Mouse (Mus musculus): ENCODE results near the gene Samd8. TPM values are rescaled to one million over a fixed set of nuclear protein-coding genes. Genes with fewer than 3 reads are reported as not detected.

Samd8 gene
- polyA plus RNA-seq, 1 experiment from 2014 or later, result 7.1 TPM

DNA sequence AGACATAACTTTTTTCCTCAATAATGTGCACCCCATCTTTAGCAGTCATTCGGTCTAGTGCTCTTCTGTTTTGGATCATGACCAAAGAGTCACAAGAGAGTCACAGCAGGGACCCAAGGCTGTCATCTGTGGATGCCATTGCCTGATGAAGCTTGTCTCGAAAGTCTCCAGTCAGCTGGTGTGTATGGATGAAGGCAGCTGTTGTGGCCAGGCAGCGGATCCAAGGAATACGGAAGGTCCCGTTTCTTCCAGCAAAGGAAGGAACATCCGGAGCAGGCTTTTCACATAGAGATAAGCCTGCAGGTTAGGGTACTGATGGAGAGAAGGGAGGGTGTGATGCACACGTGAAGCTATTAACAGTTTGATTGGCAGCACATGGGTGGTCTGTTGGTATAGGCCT lies 51.3 kb downstream of the Samd8 start:
- H3K36me3 ChIP-seq (ENCODE audit: insufficient read depth, low read length), result no peaks in the 10 kb centered on the region
- no peaks in the 10 kb centered on the region for H3K9me3 ChIP-seq (ENCODE audit: low read length)
- DNase-seq (ENCODE audit: low spot score) (no peak), ATAC-seq (no peak)
- no peak overlapping the region for H3K4me2 ChIP-seq (replicated peaks; ENCODE audit: low read depth, low read length)
- H3K27me3 ChIP-seq (replicated peaks; ENCODE audit: insufficient read depth, low read length), result no peaks in the 10 kb centered on the region
- TF ChIP-seq EP300 (IDR thresholded peaks at IDR 0.05), result no peak
- H3K27ac ChIP-seq (ENCODE audit: low read length), result no peak overlapping the region
- H3K4me1 ChIP-seq (ENCODE audit: insufficient read depth, low read depth, low read length), result no peaks in the 10 kb centered on the region
- H3K4me3 ChIP-seq (ENCODE audit: low read depth, low read length), result no peak overlapping the region
- H3K9ac ChIP-seq (replicated peaks; ENCODE audit: low read depth), result no peak overlapping the region
- WGBS, result 65% methylated on average over 7 of the region's 7 CpGs

DNA sequence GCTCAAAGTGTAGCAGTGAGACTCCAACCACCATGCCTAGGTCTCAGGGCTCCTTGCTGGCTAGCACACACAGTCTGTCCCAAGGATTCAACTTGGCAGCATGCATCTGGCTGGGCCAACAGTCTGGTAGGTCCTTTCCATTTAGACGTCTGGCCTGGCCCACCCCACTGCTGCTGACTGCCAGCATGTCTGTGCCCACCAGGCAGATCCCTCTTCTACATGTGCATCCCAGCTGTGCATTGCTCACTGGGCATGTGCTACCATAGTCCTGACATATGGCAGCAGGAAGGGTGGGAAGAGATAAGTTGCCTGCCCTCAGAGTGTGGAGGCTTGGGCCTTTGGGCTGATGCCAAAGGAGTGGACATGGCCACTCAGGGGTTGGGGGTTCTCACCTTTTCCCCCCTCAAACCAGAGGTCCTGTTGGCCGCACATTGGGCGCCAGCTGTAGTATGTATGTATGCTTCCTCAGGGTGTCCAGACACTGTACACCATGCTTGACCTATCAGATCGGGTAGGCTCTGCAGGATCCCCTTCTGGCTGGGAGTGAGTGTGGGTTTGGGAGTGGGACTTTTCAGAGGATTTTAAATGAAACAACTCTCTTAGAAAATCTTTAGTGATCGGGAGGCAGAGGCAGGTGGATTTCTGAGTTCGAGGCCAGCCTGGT lies 52.3 kb downstream of the Samd8 start:
- Histone ChIP-seq H3K36me3 (ENCODE audit: insufficient read depth, low read length) (no peaks in the 10 kb centered on the region), H3K9ac (replicated peaks; ENCODE audit: low read depth) (no peak overlapping the region), H3K27ac (ENCODE audit: low read length) (no peak overlapping the region), H3K27me3 (replicated peaks; ENCODE audit: insufficient read depth, low read length) (no peaks in the 10 kb centered on the region), H3K4me1 (ENCODE audit: insufficient read depth, low read depth, low read length) (no peaks in the 10 kb centered on the region), H3K4me2 (replicated peaks; ENCODE audit: low read depth, low read length) (no peak overlapping the region), H3K4me3 (ENCODE audit: low read depth, low read length) (no peak overlapping the region), H3K9me3 (ENCODE audit: low read length) (no peaks in the 10 kb centered on the region)
- DNase-seq (ENCODE audit: low spot score), result no peak
- ATAC-seq, result no peak
- WGBS, result 95% methylated on average over 6 of the region's 6 CpGs
- TF ChIP-seq EP300 (IDR thresholded peaks at IDR 0.05), result no peak
- no peak for TF ChIP-seq CTCF (IDR thresholded peaks at IDR 0.05)

DNA sequence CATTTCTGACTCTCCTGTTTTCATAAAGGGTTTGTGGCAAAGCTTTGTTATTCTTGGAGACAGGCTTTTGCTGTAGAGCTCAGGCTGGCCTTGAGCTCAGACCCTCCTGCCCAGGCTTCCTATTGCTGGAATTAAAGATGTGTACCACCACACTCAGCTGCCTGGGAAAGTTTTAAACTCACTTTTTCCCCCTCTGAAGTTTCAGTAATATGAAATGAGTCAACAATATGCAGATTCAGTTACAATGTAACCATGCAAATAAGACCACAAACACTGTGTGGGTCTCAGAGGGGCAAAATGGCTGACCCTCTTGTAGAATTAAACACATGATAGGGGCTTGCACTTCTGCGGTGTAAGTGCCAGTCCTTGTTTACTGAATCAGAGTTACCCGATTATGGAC lies 55.9 kb downstream of the Samd8 start:
- no peak overlapping the region for H3K27ac ChIP-seq (ENCODE audit: low read length)

DNA sequence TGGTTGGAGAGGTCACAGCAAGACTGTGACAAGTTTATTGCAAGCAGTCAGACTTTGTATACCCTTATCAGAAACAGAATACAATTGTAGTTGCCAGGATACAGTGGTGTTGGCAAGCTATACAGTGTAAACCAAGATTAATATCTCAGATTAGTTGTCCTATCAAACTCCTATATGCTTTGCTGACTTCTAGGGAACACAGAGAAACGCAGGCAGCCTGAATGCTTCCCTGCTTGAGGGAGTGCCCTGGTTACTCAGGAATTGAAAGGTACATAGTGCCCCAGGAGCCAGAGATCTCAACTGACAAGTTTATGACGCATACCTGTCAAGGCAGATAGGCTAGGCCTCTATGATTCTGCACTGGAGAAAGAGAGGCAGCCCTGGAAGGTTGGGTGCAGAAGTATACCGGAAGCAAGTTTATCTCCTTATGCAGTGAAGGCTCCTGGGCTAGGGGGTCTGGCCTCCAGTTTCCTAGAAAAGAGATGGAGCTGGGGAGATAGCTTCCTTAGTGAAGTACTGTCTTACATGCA lies 56.4 kb downstream of the Samd8 start:
- Histone ChIP-seq H3K27me3 (replicated peaks; ENCODE audit: insufficient read depth, low read length) (no peaks in the 10 kb centered on the region), H3K36me3 (ENCODE audit: insufficient read depth, low read length) (no peaks in the 10 kb centered on the region), H3K9me3 (ENCODE audit: low read length) (no peaks in the 10 kb centered on the region), H3K4me2 (replicated peaks; ENCODE audit: low read depth, low read length) (no peak overlapping the region), H3K9ac (replicated peaks; ENCODE audit: low read depth) (no peak overlapping the region), H3K27ac (ENCODE audit: low read length) (no peak overlapping the region), H3K4me1 (ENCODE audit: insufficient read depth, low read depth, low read length) (no peaks in the 10 kb centered on the region), H3K4me3 (ENCODE audit: low read depth, low read length) (no peak overlapping the region)
- peak; percentile 73 for ATAC-seq
- 63% methylated on average over 3 of the region's 3 CpGs for WGBS
- peak; percentile 48 for DNase-seq (ENCODE audit: low spot score)
- TF ChIP-seq CTCF (IDR thresholded peaks at IDR 0.05), result no peak
- TF ChIP-seq EP300 (IDR thresholded peaks at IDR 0.05), result no peak

More for the DNA sequence above, 55.9 kb downstream of the Samd8 start:
- Histone ChIP-seq H3K4me3 (ENCODE audit: low read depth, low read length) (no peak overlapping the region), H3K4me2 (replicated peaks; ENCODE audit: low read depth, low read length) (no peak overlapping the region), H3K27me3 (replicated peaks; ENCODE audit: insufficient read depth, low read length) (no peaks in the 10 kb centered on the region), H3K4me1 (ENCODE audit: insufficient read depth, low read depth, low read length) (no peaks in the 10 kb centered on the region), H3K9ac (replicated peaks; ENCODE audit: low read depth) (no peak overlapping the region), H3K36me3 (ENCODE audit: insufficient read depth, low read length) (no peaks in the 10 kb centered on the region), H3K9me3 (ENCODE audit: low read length) (no peaks in the 10 kb centered on the region)
- 44% methylated on average over 2 of the region's 2 CpGs for WGBS
- TF ChIP-seq EP300 (IDR thresholded peaks at IDR 0.05) (no peak), CTCF (IDR thresholded peaks at IDR 0.05) (no peak)
- no peak for ATAC-seq
- no peak for DNase-seq (ENCODE audit: low spot score)

DNA sequence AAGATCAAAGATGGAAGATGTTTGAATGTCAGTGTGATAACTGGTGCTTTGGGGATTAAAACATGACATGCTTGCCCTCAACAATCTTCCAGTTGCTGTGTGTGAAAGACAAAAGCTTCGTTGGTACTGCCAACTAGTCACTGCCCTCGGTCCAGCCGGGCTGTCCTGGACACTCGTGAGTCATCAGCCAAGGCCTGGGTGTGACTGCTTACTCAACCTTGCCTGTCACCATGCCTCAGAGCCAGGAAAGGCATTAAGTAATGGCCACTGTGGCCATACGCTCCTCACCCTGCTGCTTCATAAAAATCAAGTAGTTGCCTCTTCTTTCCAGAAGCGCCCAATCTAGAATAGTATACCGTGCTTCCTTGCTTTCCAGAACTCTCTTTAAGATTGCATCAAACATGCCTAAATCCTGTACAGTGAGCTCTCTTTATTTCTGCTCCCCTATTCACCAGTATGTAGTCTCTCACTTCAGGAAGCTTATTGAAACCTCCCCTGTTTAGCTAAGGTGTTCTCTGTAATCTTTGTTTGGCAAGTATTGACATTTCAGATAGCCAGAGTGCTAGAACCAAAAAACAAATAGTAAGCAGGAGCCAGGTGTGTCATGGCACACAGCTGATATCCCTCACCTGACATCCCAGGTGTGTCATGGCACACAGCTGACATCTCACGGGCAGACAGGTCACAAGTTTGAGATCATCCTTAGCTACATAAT lies 58.0 kb downstream of the Samd8 start:
- H3K9ac ChIP-seq (replicated peaks; ENCODE audit: low read depth), result no peak overlapping the region
- WGBS, result 54% methylated on average over 8 of the region's 8 CpGs
- no peaks in the 10 kb centered on the region for H3K4me1 ChIP-seq (ENCODE audit: insufficient read depth, low read depth, low read length)
- no peak overlapping the region for H3K4me3 ChIP-seq (ENCODE audit: low read depth, low read length)
- no peak for TF ChIP-seq CTCF (IDR thresholded peaks at IDR 0.05)
- no peak for TF ChIP-seq EP300 (IDR thresholded peaks at IDR 0.05)
- no peaks in the 10 kb centered on the region for H3K27me3 ChIP-seq (replicated peaks; ENCODE audit: insufficient read depth, low read length)
- DNase-seq (ENCODE audit: low spot score) (peak; percentile 63), ATAC-seq (peak; percentile 72)
- 0 out of 2 replicates have a peak overlapping the region, but pooled peaks have one; percentile 1 for H3K27ac ChIP-seq (ENCODE audit: low read length)
- H3K4me2 ChIP-seq (replicated peaks; ENCODE audit: low read depth, low read length), result no peak overlapping the region
- H3K36me3 ChIP-seq (ENCODE audit: insufficient read depth, low read length), result no peaks in the 10 kb centered on the region
- no peaks in the 10 kb centered on the region for H3K9me3 ChIP-seq (ENCODE audit: low read length)

DNA sequence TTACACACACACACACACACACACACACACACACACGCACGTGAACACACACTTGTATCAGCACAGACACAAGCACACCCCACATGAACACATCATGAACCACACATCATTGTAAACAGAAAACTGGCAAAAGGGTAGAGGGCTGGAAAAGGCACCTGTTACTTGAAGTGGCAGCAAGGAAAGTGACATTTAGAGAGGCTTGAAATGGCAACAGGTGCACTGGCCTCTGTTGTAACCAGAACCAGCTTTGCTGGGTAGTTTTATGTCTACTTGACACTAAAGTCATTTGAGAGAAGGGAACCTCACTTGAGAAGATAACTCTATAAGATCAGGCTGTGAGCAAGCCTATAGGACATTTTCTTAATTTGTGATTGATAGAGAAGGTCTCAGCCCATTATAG lies 59.1 kb downstream of the Samd8 start:
- TF ChIP-seq EP300 (IDR thresholded peaks at IDR 0.05) (no peak), CTCF (IDR thresholded peaks at IDR 0.05) (no peak)
- no peak overlapping the region for H3K4me2 ChIP-seq (replicated peaks; ENCODE audit: low read depth, low read length)
- no peaks in the 10 kb centered on the region for H3K36me3 ChIP-seq (ENCODE audit: insufficient read depth, low read length)
- 88% methylated on average over 2 of the region's 2 CpGs for WGBS
- ATAC-seq (no peak), DNase-seq (ENCODE audit: low spot score) (no peak)
- no peak overlapping the region for H3K4me3 ChIP-seq (ENCODE audit: low read depth, low read length)
- H3K9me3 ChIP-seq (ENCODE audit: low read length), result no peaks in the 10 kb centered on the region
- H3K9ac ChIP-seq (replicated peaks; ENCODE audit: low read depth), result no peak overlapping the region
- no peak overlapping the region for H3K27ac ChIP-seq (ENCODE audit: low read length)
- H3K4me1 ChIP-seq (ENCODE audit: insufficient read depth, low read depth, low read length), result no peaks in the 10 kb centered on the region
- no peaks in the 10 kb centered on the region for H3K27me3 ChIP-seq (replicated peaks; ENCODE audit: insufficient read depth, low read length)
